9 mouse cellular contexts compared by ENCODE assay signal in the genomic region with DNA sequence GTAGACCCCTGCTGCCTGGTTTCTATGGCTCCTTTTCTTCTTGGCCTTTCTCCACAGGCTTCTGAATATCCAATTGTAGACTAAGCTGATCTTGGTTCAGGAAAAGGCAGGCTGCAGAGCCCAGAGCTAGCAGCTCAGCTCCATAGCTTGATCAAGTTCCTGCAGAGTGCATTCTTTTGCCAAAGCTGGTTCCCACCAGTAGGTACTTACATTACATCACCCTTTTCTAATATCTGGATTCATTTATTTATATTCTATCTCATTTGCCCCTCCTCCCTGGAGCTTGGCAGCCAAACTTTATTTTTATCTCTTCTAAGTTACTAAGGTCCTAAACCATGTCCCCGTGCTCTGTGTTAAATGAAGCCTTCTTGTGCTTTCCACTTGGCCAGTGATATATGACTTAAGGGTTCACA. TPM values are rescaled to one million over a fixed set of nuclear protein-coding genes. Genes with fewer than 3 reads are reported as not detected.
DNase-seq lines count a peak whose midpoint lies in the region; ATAC-seq and TF ChIP-seq lines count a peak whose summit lies in the region.
"Had no signal": no experiment of that assay in that cellular context is flagged by ENCODE, and none has a peak within 500 bp of the region (broad histone marks: within the 10 kb centered on the region; RNA-seq: fewer than 3 reads in every experiment).

No protein-coding gene starts in this region.

- H3K36me3 ChIP-seq in heart, embryonic 10.5 days, result 0 out of 2 replicates have a peak, but pooled peaks cover 5% of the 10 kb centered on the region
- H3K36me3 ChIP-seq in spleen, adult 2 months (ENCODE audit: control insufficient read depth, insufficient read depth, low read length), result peaks cover 1% of the 10 kb centered on the region; the same call in 1 of the 2 replicates
- H3K36me3 ChIP-seq in limb, embryonic 12.5 days, result 0 out of 2 replicates have a peak, but pooled peaks cover 3% of the 10 kb centered on the region
- H3K36me3 ChIP-seq in stomach, embryonic 16.5 days (ENCODE audit: control insufficient read depth, insufficient read depth, low read length), result no peaks in the 10 kb centered on the region

- no peaks in the 10 kb centered on the region for H3K9me3 ChIP-seq in heart, embryonic 10.5 days
- no peaks in the 10 kb centered on the region for H3K9me3 ChIP-seq in limb, embryonic 12.5 days
- H3K9me3 ChIP-seq in stomach, embryonic 16.5 days (replicated peaks; ENCODE audit: control insufficient read depth, low read length), result no peaks in the 10 kb centered on the region

- peaks cover 29% of the 10 kb centered on the region for H3K4me1 ChIP-seq in heart, embryonic 10.5 days
- peaks cover 31% of the 10 kb centered on the region for H3K4me1 ChIP-seq in spleen, adult 2 months (ENCODE audit: control insufficient read depth, insufficient read depth, insufficient read length)
- peaks cover 34% of the 10 kb centered on the region for H3K4me1 ChIP-seq in limb, embryonic 12.5 days (replicated peaks)
- H3K4me1 ChIP-seq in stomach, embryonic 16.5 days (ENCODE audit: control insufficient read depth, insufficient read depth, low read length), result peaks cover 22% of the 10 kb centered on the region

- H3K4me3 ChIP-seq in heart, embryonic 10.5 days, result no peak overlapping the region
- H3K4me3 ChIP-seq in spleen, adult 2 months (ENCODE audit: extremely low read depth, insufficient read depth, insufficient read length), result no peak overlapping the region
- no peak overlapping the region for H3K4me3 ChIP-seq in limb, embryonic 12.5 days (replicated peaks)
- no peak overlapping the region for H3K4me3 ChIP-seq in stomach, embryonic 16.5 days (replicated peaks; ENCODE audit: low read length)

- DNase-seq in heart, embryonic 10.5 days (ENCODE audit: low spot score), result no peak
- DNase-seq in heart, adult 18-20 months, result no peak
- DNase-seq in spleen, adult 2 months (ENCODE audit: low read depth in 1 of 2, low spot score in 2 of 2), result no peak
- DNase-seq in spleen, adult 18-20 months, result no peak
- DNase-seq in adrenal gland, adult 2 months, result no peak
- no peak for DNase-seq in spleen, postnatal 4 days (ENCODE audit: low spot score in 2 of 2)
- DNase-seq: adrenal gland, postnatal 10 days had no signal

- H3K4me2 ChIP-seq in limb, embryonic 12.5 days, result no peak overlapping the region
- H3K4me2 ChIP-seq in stomach, embryonic 16.5 days (ENCODE audit: low read depth, low read length), result no peak overlapping the region

- no peak overlapping the region for H3K9ac ChIP-seq in limb, embryonic 12.5 days (replicated peaks)
- H3K9ac ChIP-seq in stomach, embryonic 16.5 days (ENCODE audit: low read length), result no peak overlapping the region

- no peak for TF ChIP-seq POLR2A in spleen, adult 2 months (IDR thresholded peaks at IDR 0.05; ENCODE audit: low read depth, low read length)

- 56% methylated on average over 1 of the region's 1 CpGs for WGBS in heart, embryonic 10.5 days
- WGBS in spleen, adult 2 months, result 29% methylated on average over 1 of the region's 1 CpGs
- 64% methylated on average over 1 of the region's 1 CpGs for WGBS in limb, embryonic 12.5 days
- 30% methylated on average over 1 of the region's 1 CpGs for WGBS in stomach, embryonic 16.5 days

- no peaks in the 10 kb centered on the region for H3K27me3 ChIP-seq in heart, embryonic 10.5 days (ENCODE audit: insufficient read depth, poor library complexity, severe bottlenecking)
- H3K27me3 ChIP-seq in spleen, adult 2 months (ENCODE audit: control insufficient read depth, insufficient read depth, low read length), result no peaks in the 10 kb centered on the region
- no peaks in the 10 kb centered on the region for H3K27me3 ChIP-seq in limb, embryonic 12.5 days
- H3K27me3 ChIP-seq in stomach, embryonic 16.5 days (ENCODE audit: control insufficient read depth, insufficient read depth, low read length), result no peaks in the 10 kb centered on the region

- no peak for ATAC-seq in limb, embryonic 12.5 days (ENCODE audit: insufficient number of reproducible peaks, insufficient read depth, low FRiP score, low TSS enrichment, low read depth)
- ATAC-seq in stomach, embryonic 16.5 days (ENCODE audit: insufficient read depth, low FRiP score), result no peak

- peak overlapping the region; percentile 56; the same call in 1 of the 2 replicates for H3K27ac ChIP-seq in heart, embryonic 10.5 days
- peak overlapping the region; percentile 69 for H3K27ac ChIP-seq in spleen, adult 2 months (ENCODE audit: insufficient read depth, low read length)
- peak overlapping the region; percentile 36; the same call in 1 of the 2 replicates for H3K27ac ChIP-seq in limb, embryonic 12.5 days
- peak overlapping the region; percentile 26; the same call in 1 of the 2 replicates for H3K27ac ChIP-seq in stomach, embryonic 16.5 days (ENCODE audit: low read length)

- TF ChIP-seq CTCF in spleen, adult 2 months (IDR thresholded peaks at IDR 0.05; ENCODE audit: extremely low read depth, insufficient read depth, insufficient read length, insufficient replicate concordance), result no peak

RNA-seq across cellular contexts. Expression of gene St3gal6, which starts 24.9 kb away (rescaled TPM):
- polyA plus RNA-seq in heart, embryonic 10.5 days (2016; fragmentation: Nextera tagmentation; extraction: Ambion mirVana), result 22.0 and 28.5 TPM in 2 replicates
- total RNA-seq in heart, adult 18-20 months (2021), result 10 to 100 TPM; 41.9 to 43.0 TPM
- polyA plus RNA-seq in spleen, adult 2 months (2012; rRNA removed), result 10.8 and 12.0 TPM in 2 replicates
- 17.8 and 19.3 TPM in 2 replicates for polyA plus RNA-seq in limb, embryonic 12.5 days (2016; fragmentation: Nextera tagmentation; extraction: Ambion mirVana)
- 11.7 and 14.7 TPM in 2 replicates for polyA plus RNA-seq in stomach, embryonic 16.5 days (2015; fragmentation: Nextera tagmentation; extraction: Ambion mirVana)
- 10 to 100 TPM; 37.3 to 39.8 TPM for total RNA-seq in adrenal gland, adult 2 months (2021)
- polyA plus RNA-seq in adrenal gland, adult 2 months (2012; rRNA removed), result 13.3 and 17.9 TPM in 2 replicates
